Mouse (Mus musculus): ENCODE measurements around the gene Ap3m1. TPM values are rescaled to one million over a fixed set of nuclear protein-coding genes. Genes with fewer than 3 reads are reported as not detected.

Gene Ap3m1
- polyA plus RNA-seq, 1 experiment: 30.2 TPM

- no peak for DNase-seq (ENCODE audit: low read depth, low spot score)
- 19% methylated on average over 11 of the region's 11 CpGs for WGBS
Observed at GRCm38 (mm10) chr14:21074398-21075320, 22.4 kb upstream of the Ap3m1 start.

- WGBS: 58% methylated on average over 3 of the region's 3 CpGs
- DNase-seq (ENCODE audit: low read depth, low spot score): no peak
Observed at GRCm38 (mm10) chr14:21073981-21074380, 21.7 kb upstream of the Ap3m1 start.

GRCm38 (mm10) chr14:21069594-21069993 lies 17.3 kb upstream of the Ap3m1 start:
- 88% methylated on average over 5 of the region's 5 CpGs for WGBS
- no peak for DNase-seq (ENCODE audit: low read depth, low spot score)

- no peak for DNase-seq (ENCODE audit: low read depth, low spot score)
- 24% methylated on average over 8 of the region's 8 CpGs for WGBS
Observed at GRCm38 (mm10) chr14:21065490-21066162, 13.3 kb upstream of the Ap3m1 start.

GRCm38 (mm10) chr14:21064321-21064720 lies 12.0 kb upstream of the Ap3m1 start:
- WGBS: 18% methylated on average over 1 of the region's 1 CpGs
- no peak for DNase-seq (ENCODE audit: low read depth, low spot score)

- no peak for DNase-seq (ENCODE audit: low read depth, low spot score)
- WGBS: 37% methylated on average over 5 of the region's 5 CpGs
Observed at GRCm38 (mm10) chr14:21062766-21063513, 10.6 kb upstream of the Ap3m1 start.

GRCm38 (mm10) chr14:21058972-21059371 lies 6.7 kb upstream of the Ap3m1 start:
- 69% methylated on average over 2 of the region's 2 CpGs for WGBS
- no peak for DNase-seq (ENCODE audit: low read depth, low spot score)

- no peak for DNase-seq (ENCODE audit: low read depth, low spot score)
- 40% methylated on average over 7 of the region's 7 CpGs for WGBS
Observed at GRCm38 (mm10) chr14:21053586-21053985, 1.3 kb upstream of the Ap3m1 start.

- WGBS: 3% methylated on average over 8 of the region's 8 CpGs
- no peak for DNase-seq (ENCODE audit: low read depth, low spot score)
Observed at GRCm38 (mm10) chr14:21053151-21053550, 843 bp upstream of the Ap3m1 start.

GRCm38 (mm10) chr14:21052781-21053130 lies 448 bp upstream of the Ap3m1 start:
- DNase-seq (ENCODE audit: low read depth, low spot score): no peak
- WGBS: under 1% methylated on average over 24 of the region's 25 CpGs

- no peak for DNase-seq (ENCODE audit: low read depth, low spot score)
- 2% methylated on average over 28 of the region's 28 CpGs for WGBS
Observed at GRCm38 (mm10) chr14:21051380-21052111, 762 bp downstream of the Ap3m1 start.

- WGBS: 65% methylated on average over 3 of the region's 3 CpGs
- DNase-seq (ENCODE audit: low read depth, low spot score): no peak
Observed at GRCm38 (mm10) chr14:21050734-21051133, 1.6 kb downstream of the Ap3m1 start.

GRCm38 (mm10) chr14:21048879-21049278 lies 3.4 kb downstream of the Ap3m1 start:
- no peak for DNase-seq (ENCODE audit: low read depth, low spot score)

- DNase-seq (ENCODE audit: low read depth, low spot score): no peak
- 53% methylated on average over 2 of the region's 2 CpGs for WGBS
Observed at GRCm38 (mm10) chr14:21047840-21048239, 4.5 kb downstream of the Ap3m1 start.

- DNase-seq (ENCODE audit: low read depth, low spot score): no peak
- 68% methylated on average over 4 of the region's 4 CpGs for WGBS
Observed at GRCm38 (mm10) chr14:21039623-21040022, 12.7 kb downstream of the Ap3m1 start.

- 73% methylated on average over 12 of the region's 12 CpGs for WGBS
Observed at GRCm38 (mm10) chr14:21039077-21039476, 13.2 kb downstream of the Ap3m1 start.

GRCm38 (mm10) chr14:21034791-21035190 lies 17.5 kb downstream of the Ap3m1 start:
- 96% methylated on average over 3 of the region's 3 CpGs for WGBS
- DNase-seq (ENCODE audit: low read depth, low spot score): no peak

More at GRCm38 (mm10) chr14:21039077-21039476, 13.2 kb downstream of the Ap3m1 start:
- no peak for DNase-seq (ENCODE audit: low read depth, low spot score)

GRCm38 (mm10) chr14:21034271-21034670 lies 18.0 kb downstream of the Ap3m1 start:
- 81% methylated on average over 4 of the region's 4 CpGs for WGBS
- no peak for DNase-seq (ENCODE audit: low read depth, low spot score)

- peak; percentile 35 for DNase-seq (ENCODE audit: low read depth, low spot score)
- WGBS: 66% methylated on average over 6 of the region's 6 CpGs
Observed at GRCm38 (mm10) chr14:21031783-21032511, 20.4 kb downstream of the Ap3m1 start.

Measured in large intestine, adult 2 months (tissue).